Mouse (Mus musculus) T-helper 17 cell (primary cell): Measurements from ENCODE around the gene Ddx21.

Experiments used
- in situ Hi-C, 2 experiments: fragments of 300-600 bp; cut with MboI, MseI; formaldehyde crosslinking; loops; 1 replicate in 1 of 2; 2 replicates in 1 of 2; pipeline ENCODE4 v1.15.1; 2025; ENCODE audit warnings: high pct_unique_total_duplicates in 2 of 2

The Ddx21 gene

DNA sequence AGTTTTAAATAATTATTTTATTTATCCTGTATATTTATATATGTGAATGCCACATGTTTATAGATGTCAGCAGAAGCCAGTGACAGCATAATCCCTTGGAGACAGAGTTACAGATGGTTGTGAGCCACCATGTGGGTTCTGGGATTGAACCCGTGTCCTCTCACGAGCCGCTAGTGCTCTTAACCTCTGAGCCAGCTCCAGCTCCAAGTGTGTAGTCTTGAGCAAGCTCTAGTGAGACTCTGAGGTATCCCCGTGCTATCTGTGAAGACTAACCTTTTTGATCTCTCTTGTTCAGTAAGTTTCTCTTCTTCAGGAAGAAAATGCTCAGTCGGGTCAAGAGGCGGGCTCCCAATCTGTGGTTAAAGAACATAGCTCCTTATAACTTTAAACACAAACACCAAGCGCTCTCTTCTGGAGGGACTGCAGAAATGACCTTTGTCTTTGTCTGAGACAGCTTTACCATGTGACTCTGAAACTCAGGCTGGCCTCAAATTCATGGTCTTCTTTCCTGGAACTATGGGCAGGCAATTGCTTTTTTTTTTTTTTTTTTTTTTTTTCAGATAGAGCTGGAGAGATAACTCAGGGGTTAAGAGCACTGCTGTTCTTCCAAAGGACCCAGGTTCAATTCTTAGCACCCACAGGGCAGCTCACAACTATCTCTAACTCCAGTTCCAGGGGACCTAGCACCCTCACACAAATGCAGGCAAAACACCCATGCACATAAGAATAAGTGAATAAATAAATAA, 31.8 kb downstream of the Ddx21 start:
- in situ Hi-C loops = loop anchor here in 1 of 2 experiments (5.0 kb wide), 1 partner anchor 228 kb away; no protein-coding TSS in a partner anchor

DNA sequence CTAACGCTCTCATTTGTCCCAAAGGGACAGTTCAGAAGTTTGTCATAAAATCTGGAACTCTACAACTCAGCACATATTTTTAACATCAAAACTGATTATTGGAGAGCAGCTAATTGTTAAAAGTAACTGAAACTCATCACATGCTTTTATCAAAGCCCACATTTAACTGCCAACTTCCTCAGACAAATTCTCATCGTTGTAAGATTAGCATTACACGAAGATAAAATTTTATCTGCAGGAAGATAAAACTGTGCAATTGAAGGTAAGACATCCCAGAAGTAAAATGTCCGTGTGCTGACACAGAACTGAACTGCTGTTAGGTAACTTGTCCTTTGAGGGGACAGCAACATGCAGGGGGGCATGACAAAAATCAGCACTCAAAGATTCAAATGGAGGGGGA, 33.2 kb downstream of the Ddx21 start:
- in situ Hi-C loops = no loop called here

DNA sequence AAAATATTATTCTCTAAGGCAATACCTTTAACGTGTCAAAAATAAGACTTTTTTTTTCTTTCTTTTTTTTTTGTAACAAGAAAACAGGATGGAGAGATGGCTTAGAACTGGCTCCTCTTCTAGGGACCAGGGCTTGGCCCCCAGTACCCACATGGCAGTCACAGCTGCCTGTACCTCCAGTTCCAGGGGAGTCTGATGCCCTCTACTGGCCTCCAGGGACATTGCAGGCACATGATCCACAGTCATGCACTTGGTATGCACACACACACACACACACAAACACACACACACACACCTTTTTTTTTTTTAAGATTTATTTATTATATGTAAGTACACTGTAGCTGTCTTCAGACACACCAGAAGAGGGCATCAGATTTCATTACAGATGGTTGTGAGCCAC, 44.3 kb downstream of the Ddx21 start:
- in situ Hi-C loops = loop anchor here in 1 of 2 experiments (5.0 kb wide), 1 partner anchor 220 kb away; no protein-coding TSS in a partner anchor

DNA sequence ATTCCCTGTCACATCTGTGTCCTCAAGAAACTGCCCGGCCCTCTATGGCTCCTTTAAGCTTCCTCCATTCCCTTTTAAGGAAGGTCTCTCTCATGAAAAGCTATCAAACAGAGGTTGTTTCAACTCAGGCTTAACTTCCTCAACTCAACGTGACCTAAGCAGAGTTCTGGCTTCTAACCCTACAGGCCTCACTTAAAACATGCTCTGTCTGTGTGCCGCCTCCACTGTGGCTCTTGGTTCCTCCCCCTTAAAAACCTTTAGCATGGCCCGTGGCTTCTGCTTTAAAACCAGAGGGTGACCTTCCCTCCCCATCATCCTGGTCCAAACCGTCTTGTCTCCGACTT, 45.6 kb downstream of the Ddx21 start:
- in situ Hi-C loops = loop anchor here in 1 of 2 experiments (5.0 kb wide), 1 partner anchor 219 kb away; no protein-coding TSS in a partner anchor

DNA sequence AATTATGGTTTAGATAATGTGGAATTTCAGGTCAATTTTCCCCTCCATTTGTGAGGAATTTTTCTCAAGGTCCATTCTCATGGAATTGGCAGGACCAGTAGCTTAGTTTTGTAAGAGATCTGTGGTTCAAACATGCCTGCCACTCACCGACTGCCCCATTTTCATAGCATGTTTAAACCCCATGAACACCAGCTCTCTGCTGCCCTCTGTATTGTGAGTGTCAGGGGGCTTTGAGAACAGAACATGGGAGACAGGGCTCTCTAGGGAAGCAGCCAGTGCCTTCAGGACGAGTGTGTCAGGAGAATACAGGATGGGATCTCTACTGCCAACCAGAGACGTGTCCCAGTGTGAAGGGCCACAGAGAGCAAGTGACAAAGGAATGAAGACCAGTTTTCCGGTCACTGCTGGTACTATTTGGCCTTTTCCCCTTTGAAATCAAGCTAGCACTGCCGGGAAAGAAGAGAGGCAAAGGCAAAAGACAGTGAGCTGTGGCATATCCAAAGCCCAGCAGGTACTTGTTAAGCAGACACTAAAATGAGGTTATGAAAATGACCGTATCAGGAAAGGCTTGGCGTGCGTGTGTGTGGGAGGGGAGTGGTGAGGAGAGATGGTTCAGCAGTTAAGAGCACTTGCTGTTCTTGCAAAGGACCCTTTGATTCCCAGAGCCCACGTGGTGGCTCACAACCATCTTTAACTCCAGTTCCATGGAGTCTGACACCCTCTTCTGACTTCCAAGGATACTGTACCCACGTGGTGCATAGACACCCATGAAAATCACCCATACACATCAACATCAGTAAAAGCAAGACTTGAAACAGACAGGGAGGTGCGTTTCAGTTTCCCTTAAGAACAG, 46.1 kb downstream of the Ddx21 start:
- in situ Hi-C loops = loop anchor here in 1 of 2 experiments (5.0 kb wide), 1 partner anchor 219 kb away; no protein-coding TSS in a partner anchor

DNA sequence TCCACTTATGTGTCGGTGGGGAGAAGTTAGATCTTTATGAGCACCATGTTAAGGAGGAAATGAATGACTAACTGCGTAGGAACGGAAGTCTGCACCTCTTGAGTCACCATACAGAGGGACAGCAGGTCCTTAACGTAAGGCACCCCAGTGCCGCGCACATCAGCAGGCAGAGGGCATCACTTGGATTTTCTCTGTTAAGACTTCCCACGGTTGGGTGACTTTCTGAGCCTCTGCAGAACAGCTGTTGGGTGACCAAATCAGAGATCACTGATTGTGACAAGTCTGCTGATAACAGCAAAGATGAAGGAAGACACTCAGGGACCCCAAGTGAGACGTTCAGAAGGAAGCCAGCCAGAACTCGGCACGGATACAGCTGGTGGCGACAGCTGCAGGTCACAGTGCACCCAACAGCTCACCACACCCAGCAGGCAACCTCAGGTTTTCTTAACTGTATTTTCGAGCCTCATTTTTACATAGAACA, 48.4 kb downstream of the Ddx21 start:
- in situ Hi-C loops = no loop called here

DNA sequence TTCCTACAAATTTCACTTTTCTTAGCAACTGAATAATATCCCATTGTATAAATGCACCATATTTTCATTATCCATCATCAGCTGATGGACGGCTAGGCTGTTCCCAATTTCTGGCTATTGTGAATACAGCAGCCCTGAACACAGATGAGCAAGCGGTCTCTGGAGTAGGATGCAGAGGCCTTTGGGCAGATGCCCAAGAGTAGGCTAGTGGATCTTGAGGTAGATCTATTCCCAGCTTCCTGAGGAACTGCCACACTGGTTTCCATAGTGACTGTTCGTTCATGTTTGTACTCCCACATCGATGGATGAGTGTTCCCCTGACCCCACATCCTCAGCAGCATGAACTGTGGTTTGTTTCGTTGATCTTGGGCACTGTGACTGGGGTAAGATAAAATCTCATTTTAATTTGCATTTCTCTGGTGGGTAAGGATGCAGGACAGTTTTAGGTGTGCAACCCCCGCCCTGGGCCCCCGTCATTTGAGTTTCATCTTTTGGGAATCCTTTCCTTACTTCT, 51.2 kb downstream of the Ddx21 start:
- in situ Hi-C loops = no loop called here

DNA sequence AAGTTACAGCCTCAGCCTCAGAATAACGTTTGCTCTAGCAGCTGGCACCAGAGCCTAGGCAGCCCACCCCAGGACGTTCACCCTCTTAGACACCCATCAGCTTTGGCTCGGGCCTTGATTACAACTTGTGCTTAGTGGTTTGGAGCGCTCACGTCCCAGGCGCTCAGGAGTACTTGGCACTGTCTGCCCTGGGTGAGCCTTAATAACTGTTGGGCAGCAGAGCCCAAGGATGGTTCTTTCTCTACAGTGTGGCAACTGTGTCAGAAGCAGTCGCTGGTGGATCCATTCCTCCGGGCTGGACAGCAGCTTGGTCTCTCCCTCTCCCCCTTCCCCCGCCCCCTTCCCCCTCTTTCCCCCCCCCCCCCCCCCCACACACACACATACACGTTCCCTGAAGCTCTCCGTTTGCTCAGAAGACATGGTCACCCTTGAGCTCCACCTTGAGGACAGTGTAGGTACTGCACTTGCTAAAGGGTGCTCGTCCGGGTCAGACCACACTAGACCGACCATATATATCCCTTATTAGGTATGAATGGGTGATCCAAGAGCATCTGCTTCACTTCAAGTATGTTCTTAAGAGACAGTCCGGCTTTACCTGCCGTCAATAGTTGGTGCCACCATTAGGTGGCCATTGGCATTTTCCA, 52.4 kb downstream of the Ddx21 start:
- in situ Hi-C loops = loop anchor here in 1 of 2 experiments (25.0 kb wide), 1 partner anchor 587 kb away; no protein-coding TSS in a partner anchor

DNA sequence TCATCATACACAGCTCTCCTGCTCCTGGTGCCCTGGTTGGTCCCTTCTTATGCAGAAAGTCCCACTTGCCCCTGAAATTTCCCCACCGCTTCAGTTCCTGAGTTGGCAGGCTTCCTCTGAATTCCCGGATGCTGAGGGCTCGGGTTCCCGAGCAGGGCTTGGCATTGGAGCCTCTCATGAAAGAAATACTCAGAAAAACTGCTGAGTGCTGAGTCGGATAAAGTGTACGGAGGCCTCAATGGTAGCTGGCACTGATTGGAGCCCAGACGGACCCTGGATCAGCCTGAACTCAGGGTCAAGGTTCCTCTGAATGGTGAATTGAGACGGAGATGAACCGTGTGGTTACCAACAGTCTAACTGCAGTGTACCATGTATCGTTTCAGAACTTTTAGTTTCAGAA, 55.6 kb downstream of the Ddx21 start:
- in situ Hi-C loops = loop anchor here in 1 of 2 experiments (25.0 kb wide), 1 partner anchor 584 kb away; no protein-coding TSS in a partner anchor

DNA sequence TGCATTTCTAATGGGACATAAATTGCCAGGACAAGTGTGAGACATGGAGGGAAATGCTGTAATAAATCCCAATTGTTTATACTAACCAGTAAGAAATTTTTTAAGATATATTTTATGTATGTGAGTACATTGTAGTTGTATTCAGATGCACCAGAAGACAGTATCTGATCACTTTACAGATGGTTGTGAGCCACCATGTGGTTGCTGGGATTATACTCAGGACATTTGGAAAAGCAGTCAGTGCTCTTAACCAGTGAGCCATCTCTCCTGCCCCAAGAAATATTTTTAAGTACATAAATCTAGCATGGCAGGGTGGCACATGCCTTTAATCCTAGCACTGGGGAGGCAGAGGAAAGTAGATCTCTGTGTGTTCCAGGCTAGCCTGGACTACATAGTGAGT, 56.3 kb downstream of the Ddx21 start:
- in situ Hi-C loops = loop anchor here in 1 of 2 experiments (25.0 kb wide), 1 partner anchor 583 kb away; no protein-coding TSS in a partner anchor

DNA sequence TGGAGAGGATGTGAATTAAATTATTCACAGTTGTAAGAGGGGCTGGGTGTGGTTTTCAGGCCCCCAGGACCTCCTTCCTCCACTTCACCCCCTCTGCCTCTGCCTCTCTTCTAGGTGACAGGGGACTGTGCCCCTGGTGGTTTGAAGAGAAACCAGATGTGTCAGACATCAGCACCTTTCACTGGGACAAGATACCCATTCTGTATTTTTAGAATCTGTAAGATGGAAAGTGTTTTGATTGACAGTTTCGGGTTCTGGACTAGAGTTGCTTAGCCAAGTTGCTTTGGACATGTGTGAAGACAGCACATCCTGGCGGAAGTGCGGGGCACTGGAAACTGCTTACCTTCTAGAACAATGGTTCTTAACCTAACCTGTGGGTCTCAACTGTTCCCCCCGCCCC, 57.8 kb downstream of the Ddx21 start:
- in situ Hi-C loops = loop anchor here (5.0 to 25.0 kb wide), 2 partner anchors 37 to 582 kb away; no protein-coding TSS in a partner anchor

DNA sequence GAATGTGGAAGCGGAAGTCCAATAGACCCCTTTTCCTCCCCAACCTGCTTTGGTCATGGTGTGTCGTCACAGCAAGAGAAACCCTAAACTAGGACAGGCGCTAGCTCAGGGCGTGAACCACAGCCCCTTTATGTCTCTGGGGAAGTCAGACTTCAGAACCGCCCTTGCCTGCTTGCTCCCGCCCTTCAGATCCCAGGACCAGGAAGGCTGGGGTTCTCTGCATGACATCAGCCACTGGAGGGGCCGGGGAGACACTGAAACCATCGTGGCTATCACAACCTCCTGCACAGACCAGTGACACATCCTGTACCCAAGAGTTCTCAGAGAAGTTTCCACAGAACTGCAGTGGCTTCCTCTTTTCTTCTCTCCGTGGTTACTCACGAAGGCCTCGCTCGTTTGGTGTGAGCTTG, 58.7 kb downstream of the Ddx21 start:
- in situ Hi-C loops = loop anchor here (5.0 to 25.0 kb wide), 2 partner anchors 36 to 581 kb away; no protein-coding TSS in a partner anchor

DNA sequence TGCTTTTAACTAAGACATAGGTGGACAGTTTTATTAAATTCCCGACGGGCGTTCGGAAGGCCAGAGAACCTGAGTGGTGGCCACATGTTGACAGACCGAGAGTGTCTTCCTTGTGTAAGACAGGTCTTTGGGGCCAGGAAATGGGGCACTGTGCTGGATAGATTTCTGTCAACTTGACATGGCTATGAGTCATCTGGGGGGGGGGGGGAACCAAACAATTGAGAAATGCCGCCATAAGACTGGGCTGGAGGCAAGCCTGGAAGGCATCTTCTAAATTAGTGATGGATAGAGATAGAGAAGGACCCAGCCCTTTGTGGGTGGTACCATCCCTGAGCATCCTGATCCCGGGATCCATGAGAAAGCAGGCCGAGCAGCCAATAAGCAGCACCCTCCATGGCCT, 59.2 kb downstream of the Ddx21 start:
- in situ Hi-C loops = loop anchor here (5.0 to 25.0 kb wide), 2 partner anchors 36 to 581 kb away; no protein-coding TSS in a partner anchor

DNA sequence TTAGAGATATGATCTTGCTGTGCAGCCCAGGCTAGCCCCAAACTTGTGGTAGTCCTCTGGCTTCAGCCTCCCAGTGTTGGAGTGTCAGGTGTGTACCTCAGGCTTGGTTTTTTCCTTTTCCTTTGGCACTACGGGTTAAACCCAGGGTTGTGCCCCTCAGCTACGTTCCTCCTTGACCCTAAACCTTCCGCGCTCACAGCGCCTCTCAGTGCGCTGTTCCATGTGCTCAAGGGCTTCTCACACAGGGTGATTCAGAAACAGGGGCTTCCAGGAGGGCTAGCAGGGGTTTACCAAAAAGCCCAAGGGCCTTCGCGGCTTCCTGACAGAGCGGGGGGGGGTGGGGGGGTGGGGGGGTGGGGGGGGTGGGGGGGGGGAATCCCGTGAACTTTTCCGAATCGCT, 59.6 kb downstream of the Ddx21 start:
- in situ Hi-C loops = loop anchor here (5.0 to 25.0 kb wide), 2 partner anchors 35 to 580 kb away; no protein-coding TSS in a partner anchor

DNA sequence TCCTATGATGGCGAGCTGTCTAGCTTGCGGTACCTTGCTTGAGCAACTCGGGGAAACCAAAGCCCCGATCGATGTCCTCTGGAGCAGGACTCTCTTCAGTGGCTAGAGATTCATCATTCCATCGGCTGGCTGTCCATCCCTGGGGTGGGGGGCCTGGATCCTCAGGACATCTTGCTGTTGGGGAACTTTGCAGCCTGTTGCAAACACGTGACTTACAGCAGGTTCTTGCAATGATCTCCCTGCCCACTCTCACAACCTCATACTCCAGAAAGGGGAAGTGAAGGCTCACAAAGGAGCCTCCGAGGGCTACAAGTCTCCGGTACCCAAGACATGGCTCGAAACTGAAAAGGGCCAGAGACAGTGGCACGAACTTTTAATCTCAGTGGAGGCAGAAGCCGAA, 60.6 kb downstream of the Ddx21 start:
- in situ Hi-C loops = loop anchor here (5.0 to 25.0 kb wide), 2 partner anchors 34 to 579 kb away; no protein-coding TSS in a partner anchor

DNA sequence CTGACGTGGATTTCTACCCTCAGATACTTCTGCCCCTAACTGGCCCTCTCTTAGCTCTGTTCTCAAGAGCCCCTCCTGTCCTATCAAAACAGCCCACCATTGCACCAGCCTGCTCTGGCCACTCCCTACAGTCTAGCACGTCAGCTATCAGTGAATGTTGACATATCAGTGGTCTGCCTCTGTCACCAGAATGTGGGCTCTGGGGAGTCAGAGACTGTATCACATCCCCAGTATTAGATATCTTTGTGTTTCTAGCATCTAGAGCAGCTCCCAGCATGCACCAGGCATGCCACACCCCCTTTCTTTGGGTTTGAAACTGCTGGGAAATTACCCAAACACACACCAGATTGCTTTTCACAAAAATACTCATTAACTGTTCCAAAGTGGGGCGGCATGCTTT, 61.3 kb downstream of the Ddx21 start:
- in situ Hi-C loops = loop anchor here (5.0 to 25.0 kb wide), 2 partner anchors 33 to 578 kb away; no protein-coding TSS in a partner anchor

DNA sequence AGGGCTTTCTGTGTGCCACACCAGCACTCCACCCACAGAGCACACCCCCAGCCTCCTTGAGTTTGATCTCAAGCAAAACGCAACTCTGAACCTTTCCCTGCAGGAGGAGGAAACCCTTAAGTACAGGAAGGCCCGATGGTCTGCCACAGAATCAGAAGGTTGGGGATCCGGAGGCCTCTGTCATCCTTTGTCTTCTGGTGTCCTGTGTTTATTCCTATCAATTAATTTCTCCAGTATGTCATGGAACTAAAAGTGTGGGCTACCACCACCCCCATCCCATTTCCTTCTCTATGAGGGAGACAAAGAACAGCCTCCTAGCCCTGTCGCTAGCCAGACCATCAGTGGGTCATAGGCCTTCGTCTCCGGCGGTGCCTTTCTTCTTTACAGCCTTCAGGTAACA, 67.6 kb downstream of the Ddx21 start:
- in situ Hi-C loops = loop anchor here in 1 of 2 experiments (25.0 kb wide), 1 partner anchor 572 kb away; no protein-coding TSS in a partner anchor

DNA sequence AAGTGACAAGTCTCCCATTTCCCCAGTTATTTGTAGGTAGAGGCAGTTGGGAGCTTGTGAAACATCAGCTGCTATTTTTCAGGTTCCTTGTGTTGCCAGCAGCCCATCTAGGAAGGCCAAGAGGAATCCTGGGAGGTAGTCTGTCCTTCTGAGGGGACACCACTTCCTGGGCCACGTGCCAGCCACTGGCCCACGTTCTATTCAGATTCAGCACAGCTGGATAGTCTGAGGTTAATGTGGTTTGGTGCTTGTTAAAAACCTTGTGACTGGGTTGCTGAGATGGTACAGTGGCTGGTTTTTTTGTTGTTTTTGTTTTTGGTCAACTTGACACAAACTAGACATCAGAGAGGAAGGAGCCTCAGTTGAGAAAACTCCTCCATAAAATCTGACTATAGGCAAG, 69.2 kb downstream of the Ddx21 start:
- in situ Hi-C loops = loop anchor here in 1 of 2 experiments (25.0 kb wide), 1 partner anchor 571 kb away; no protein-coding TSS in a partner anchor
